Mouse (Mus musculus) neural tube, embryonic 14.5 days (tissue): ENCODE measurements at regions not wholly inside any gene's neighbourhood (a gene's known extent, or its start where the extent isn't known, plus 50 kb on each side); places are given as distances from the start of the nearest gene placed in this dataset.
A peak's percentile ranks its signal among the peaks of the same experiment; 100 is the strongest.
"Not testable (repeated sequence)": the region's sequence is repeated elsewhere in the genome, so short reads cannot be mapped to it uniquely, and the experiment has no call there.

ENCODE experiments used
- ATAC-seq: fragments of 200-750 bp; cut with Nextera tagmentation; 2 replicates; pipeline ENCODE4 v1.8.0; 2017; ENCODE audit warnings: low read depth, mild to moderate bottlenecking, moderate TSS enrichment, moderate library complexity
- H3K27ac ChIP-seq: fragments of 300-500 bp; sonication (generic); 2 replicates; pipeline ENCODE4 v1.5.1; 2014; ENCODE audit warnings: low read depth, mild to moderate bottlenecking, control low read depth, low read length, moderate library complexity, mixed read lengths
- H3K27me3 ChIP-seq: fragments of 300-500 bp; sonication (generic); 2 replicates; pipeline ENCODE4 v1.6.1; 2014; ENCODE audit warnings: low read length; ENCODE audit not compliant: control insufficient read depth, insufficient read depth
- H3K36me3 ChIP-seq: fragments of 300-500 bp; sonication (generic); 2 replicates; pipeline ENCODE4 v1.6.1; 2014; ENCODE audit warnings: low read length, mixed read lengths; ENCODE audit not compliant: control insufficient read depth, insufficient read depth
- H3K4me1 ChIP-seq: fragments of 300-500 bp; sonication (generic); 2 replicates; pipeline ENCODE4 v1.6.1; 2014; ENCODE audit warnings: low read length; ENCODE audit not compliant: control insufficient read depth, insufficient read depth
- H3K4me2 ChIP-seq: fragments of 300-500 bp; sonication (generic); 2 replicates; pipeline ENCODE4 v1.6.1; 2014; ENCODE audit warnings: mild to moderate bottlenecking, low read depth, low read length, control low read depth
- H3K4me3 ChIP-seq: fragments of 300-500 bp; sonication (generic); 2 replicates; pipeline ENCODE4 v1.5.1; 2014; ENCODE audit warnings: low read depth, low read length, control low read depth, mixed read lengths
- H3K9ac ChIP-seq: fragments of 300-500 bp; sonication (generic); replicated peaks from 2 replicates; pipeline ENCODE4 v1.6.1; 2014; ENCODE audit warnings: low read depth, mild to moderate bottlenecking, control low read depth, low read length, mixed read lengths
- H3K9me3 ChIP-seq: fragments of 300-500 bp; sonication (generic); 2 replicates; pipeline ENCODE4 v1.6.1; 2016; ENCODE audit warnings: low read length; ENCODE audit not compliant: control insufficient read depth
- WGBS: fragments of 180-500 bp; shearing (Covaris S2); extraction: QIAGEN DNeasy Blood & Tissue Kit; methylation state at CpG from one replicate; pipeline ENCODE4 v1.1.7; 2014; 5-methylcytosine and 5-hydroxymethylcytosine counted together

GRCm38 (mm10) chr15:44851346-44852064 lies 4717.3 kb downstream of the 9330182O14Rik start:
- 21% methylated on average over 5 of the region's 5 CpGs for WGBS
- Histone ChIP-seq H3K27me3 (no peaks in the 10 kb centered on the region), H3K4me2 (no peak overlapping the region), H3K4me3 (no peak overlapping the region), H3K9ac (no peak overlapping the region), H3K36me3 (no peaks in the 10 kb centered on the region), H3K27ac (no peak overlapping the region), H3K4me1 (no peaks in the 10 kb centered on the region), H3K9me3 (no peaks in the 10 kb centered on the region)
- peak; percentile 61 for ATAC-seq

DNA sequence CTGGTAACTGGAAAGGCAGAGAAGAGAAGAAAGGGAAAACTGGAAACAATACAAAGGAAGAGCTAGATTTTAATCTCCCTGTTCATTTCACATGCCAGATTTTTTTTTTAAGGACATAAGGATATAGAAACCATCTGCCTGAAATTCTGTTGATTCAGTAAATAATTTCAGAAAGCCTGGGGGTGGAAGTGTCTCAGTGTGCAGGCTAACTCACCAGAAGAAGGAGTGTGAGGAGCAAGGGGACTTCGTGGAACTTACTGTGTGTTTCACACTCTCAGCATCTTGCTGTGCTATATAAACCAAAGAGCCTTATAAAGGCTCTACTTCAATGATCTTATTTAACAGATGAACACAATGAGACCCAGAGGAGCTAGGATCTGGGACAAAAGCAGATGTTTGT lies 4722.9 kb downstream of the 9330182O14Rik start:
- WGBS: 45% methylated on average over 1 of the region's 1 CpGs
- H3K36me3 ChIP-seq: no peaks in the 10 kb centered on the region
- no peak overlapping the region for H3K4me3 ChIP-seq
- H3K4me2 ChIP-seq: no peak overlapping the region
- H3K4me1 ChIP-seq: no peaks in the 10 kb centered on the region
- ATAC-seq: peak; percentile 31; the same call in 1 of the 2 replicates
- no peak overlapping the region for H3K27ac ChIP-seq
- H3K27me3 ChIP-seq: no peaks in the 10 kb centered on the region
- H3K9ac ChIP-seq: no peak overlapping the region
- no peaks in the 10 kb centered on the region for H3K9me3 ChIP-seq

- Histone ChIP-seq H3K27me3 (no peaks in the 10 kb centered on the region), H3K9ac (no peak overlapping the region), H3K4me2 (no peak overlapping the region), H3K4me3 (no peak overlapping the region), H3K9me3 (no peaks in the 10 kb centered on the region), H3K27ac (no peak overlapping the region), H3K4me1 (no peaks in the 10 kb centered on the region), H3K36me3 (no peaks in the 10 kb centered on the region)
- no peak for ATAC-seq
- 39% methylated on average over 3 of the region's 3 CpGs for WGBS
Measured at GRCm38 (mm10) chr15:44859369-44859768, 4725.2 kb downstream of the 9330182O14Rik start.

GRCm38 (mm10) chr15:44860204-44860806 lies 4726.1 kb downstream of the 9330182O14Rik start:
- Histone ChIP-seq H3K27ac (no peak overlapping the region), H3K9ac (no peak overlapping the region), H3K9me3 (no peaks in the 10 kb centered on the region), H3K4me1 (no peaks in the 10 kb centered on the region), H3K4me3 (no peak overlapping the region), H3K36me3 (no peaks in the 10 kb centered on the region), H3K4me2 (no peak overlapping the region), H3K27me3 (no peaks in the 10 kb centered on the region)
- WGBS: 49% methylated on average over 1 of the region's 1 CpGs
- ATAC-seq: no peak

DNA sequence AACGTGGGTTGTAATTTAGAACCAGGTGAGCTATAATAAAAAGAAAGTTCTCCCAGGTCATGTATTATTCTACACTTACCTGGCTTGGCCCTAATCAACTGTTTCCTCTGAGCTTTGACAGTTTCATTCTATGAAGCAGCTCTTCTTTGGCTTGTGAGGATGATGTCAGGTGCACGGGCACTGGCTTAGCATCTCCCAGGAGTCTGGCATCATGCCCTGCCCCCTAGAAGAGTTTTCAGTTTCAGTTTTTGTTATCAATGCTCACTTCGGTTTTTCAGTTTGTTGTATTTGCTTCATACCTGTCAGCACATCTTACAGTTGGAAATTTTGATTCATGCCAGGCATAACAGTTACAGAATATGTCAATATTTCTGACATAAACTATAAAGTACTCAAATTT lies 4734.4 kb downstream of the 9330182O14Rik start:
- Histone ChIP-seq H3K36me3 (no peaks in the 10 kb centered on the region), H3K9me3 (no peaks in the 10 kb centered on the region), H3K27ac (no peak overlapping the region), H3K9ac (no peak overlapping the region), H3K27me3 (no peaks in the 10 kb centered on the region), H3K4me1 (no peaks in the 10 kb centered on the region), H3K4me3 (no peak overlapping the region), H3K4me2 (no peak overlapping the region)
- WGBS: 90% methylated on average over 3 of the region's 3 CpGs
- ATAC-seq: no peak

DNA sequence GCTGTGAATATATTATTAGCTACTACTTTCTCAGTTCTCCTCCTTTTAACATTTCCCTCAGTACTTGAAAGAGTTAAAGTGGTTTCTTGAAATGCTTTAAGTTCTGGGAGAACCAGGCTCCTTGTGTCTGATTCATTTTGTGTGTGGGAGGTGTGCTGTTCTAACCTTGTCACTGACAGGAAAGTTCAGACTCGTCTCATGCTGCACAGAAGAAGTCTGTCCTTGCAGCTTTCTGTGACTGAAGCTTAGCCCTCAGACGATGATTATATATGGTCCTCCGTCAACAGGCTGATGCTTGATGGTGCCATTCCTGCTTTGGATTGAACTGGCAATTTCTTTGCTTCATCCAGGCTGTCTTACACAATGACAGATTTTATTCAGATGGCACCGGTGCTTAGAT lies 4734.9 kb downstream of the 9330182O14Rik start:
- H3K9me3 ChIP-seq: no peaks in the 10 kb centered on the region
- no peak for ATAC-seq
- H3K27ac ChIP-seq: no peak overlapping the region
- H3K4me1 ChIP-seq: no peaks in the 10 kb centered on the region
- no peaks in the 10 kb centered on the region for H3K36me3 ChIP-seq
- no peak overlapping the region for H3K9ac ChIP-seq
- H3K4me2 ChIP-seq: no peak overlapping the region
- no peak overlapping the region for H3K4me3 ChIP-seq
- WGBS: 80% methylated on average over 4 of the region's 4 CpGs
- H3K27me3 ChIP-seq: no peaks in the 10 kb centered on the region

GRCm38 (mm10) chr15:44869672-44870071 lies 4735.5 kb downstream of the 9330182O14Rik start:
- no peaks in the 10 kb centered on the region for H3K9me3 ChIP-seq
- no peak overlapping the region for H3K4me3 ChIP-seq
- H3K27ac ChIP-seq: no peak overlapping the region
- H3K9ac ChIP-seq: no peak overlapping the region
- 84% methylated on average over 2 of the region's 2 CpGs for WGBS
- no peak for ATAC-seq
- H3K36me3 ChIP-seq: no peaks in the 10 kb centered on the region
- no peak overlapping the region for H3K4me2 ChIP-seq
- no peaks in the 10 kb centered on the region for H3K4me1 ChIP-seq
- H3K27me3 ChIP-seq: no peaks in the 10 kb centered on the region

GRCm38 (mm10) chr15:44870934-44871333 lies 4736.8 kb downstream of the 9330182O14Rik start:
- WGBS: 72% methylated on average over 3 of the region's 3 CpGs
- not testable (repeated sequence) for ATAC-seq, H3K9ac ChIP-seq, H3K9me3 ChIP-seq, H3K36me3 ChIP-seq, H3K4me1 ChIP-seq, H3K27ac ChIP-seq, H3K4me2 ChIP-seq, H3K4me3 ChIP-seq, H3K27me3 ChIP-seq

DNA sequence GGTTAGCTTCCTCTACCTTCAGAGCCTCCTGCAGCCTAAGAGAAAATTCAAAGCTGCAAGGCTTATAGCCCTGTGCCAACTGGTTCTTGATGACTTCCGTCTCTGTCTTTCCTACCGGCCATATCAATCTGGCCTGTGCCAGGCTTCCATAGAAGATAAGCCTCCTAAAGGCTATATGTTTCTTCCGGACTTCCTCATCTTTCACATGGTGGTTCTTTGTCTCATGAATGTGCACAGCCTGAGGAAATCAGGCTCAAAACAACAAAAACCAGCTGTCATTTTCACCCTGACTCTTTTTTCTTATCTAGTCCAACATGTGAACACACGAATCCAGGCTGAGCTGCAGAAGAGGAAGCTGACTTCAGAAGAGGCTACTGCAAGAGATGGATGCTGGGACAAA lies 4748.1 kb downstream of the 9330182O14Rik start:
- Histone ChIP-seq H3K27me3 (no peaks in the 10 kb centered on the region), H3K27ac (no peak overlapping the region), H3K9me3 (no peaks in the 10 kb centered on the region), H3K4me3 (no peak overlapping the region), H3K4me2 (no peak overlapping the region), H3K4me1 (no peaks in the 10 kb centered on the region), H3K36me3 (no peaks in the 10 kb centered on the region), H3K9ac (no peak overlapping the region)
- 86% methylated on average over 4 of the region's 4 CpGs for WGBS
- no peak for ATAC-seq
